Mouse (Mus musculus) stomach, embryonic 16.5 days (tissue): ENCODE data around the gene Zfp119b. TPM values are rescaled to one million over a fixed set of nuclear protein-coding genes. Genes with fewer than 3 reads are reported as not detected.

Experiments used
- ATAC-seq: fragments of 200-750 bp; cut with Nextera tagmentation; 2 replicates; pipeline ENCODE4 v1.8.0; 2017; ENCODE audit warnings: moderate number of reproducible peaks, moderate TSS enrichment; ENCODE audit not compliant: insufficient read depth, low FRiP score
- H3K27ac ChIP-seq: fragments of 300-500 bp; sonication (generic); 2 replicates; pipeline ENCODE4 v1.5.1; 2014; ENCODE audit warnings: low read length
- H3K27me3 ChIP-seq: fragments of 300-500 bp; sonication (generic); 2 replicates; pipeline ENCODE4 v1.6.1; 2014; ENCODE audit warnings: low read length, control low read depth, mixed read lengths; ENCODE audit not compliant: control insufficient read depth, insufficient read depth
- H3K36me3 ChIP-seq: fragments of 300-500 bp; sonication (generic); 2 replicates; pipeline ENCODE4 v1.6.1; 2014; ENCODE audit warnings: low read length; ENCODE audit not compliant: control insufficient read depth, insufficient read depth
- H3K4me1 ChIP-seq: fragments of 300-500 bp; sonication (generic); 2 replicates; pipeline ENCODE4 v1.6.1; 2014; ENCODE audit warnings: low read length, control low read depth, mixed read lengths; ENCODE audit not compliant: control insufficient read depth, insufficient read depth
- H3K4me2 ChIP-seq: fragments of 300-500 bp; sonication (generic); 2 replicates; pipeline ENCODE4 v1.6.1; 2014; ENCODE audit warnings: low read depth, low read length, mixed read lengths
- H3K4me3 ChIP-seq: fragments of 300-500 bp; sonication (generic); replicated peaks from 2 replicates; pipeline ENCODE4 v1.5.1; 2014; ENCODE audit warnings: mild to moderate bottlenecking, low read length
- H3K9ac ChIP-seq: fragments of 300-500 bp; sonication (generic); 2 replicates; pipeline ENCODE4 v1.6.1; 2014; ENCODE audit warnings: low read length
- H3K9me3 ChIP-seq: fragments of 300-500 bp; sonication (generic); replicated peaks from 2 replicates; pipeline ENCODE4 v1.6.1; 2016; ENCODE audit warnings: low read length, control low read depth; ENCODE audit not compliant: control insufficient read depth
- WGBS: fragments of 180-500 bp; shearing (Covaris S2); extraction: QIAGEN DNeasy Blood & Tissue Kit; methylation state at CpG from one replicate; pipeline ENCODE4 v1.1.7; 2014; 5-methylcytosine and 5-hydroxymethylcytosine counted together
- polyA plus RNA-seq: library from polyadenylated mRNA; unstranded; fragments of >200 nt; fragmentation: Nextera tagmentation; extraction: Ambion mirVana; gene quantifications from 2 replicates; pipeline ENCODE4 v1.2.1, GENCODE M21; 2015

Zfp119b gene
- polyA plus RNA-seq = 6.0 and 6.2 TPM in 2 replicates

DNA sequence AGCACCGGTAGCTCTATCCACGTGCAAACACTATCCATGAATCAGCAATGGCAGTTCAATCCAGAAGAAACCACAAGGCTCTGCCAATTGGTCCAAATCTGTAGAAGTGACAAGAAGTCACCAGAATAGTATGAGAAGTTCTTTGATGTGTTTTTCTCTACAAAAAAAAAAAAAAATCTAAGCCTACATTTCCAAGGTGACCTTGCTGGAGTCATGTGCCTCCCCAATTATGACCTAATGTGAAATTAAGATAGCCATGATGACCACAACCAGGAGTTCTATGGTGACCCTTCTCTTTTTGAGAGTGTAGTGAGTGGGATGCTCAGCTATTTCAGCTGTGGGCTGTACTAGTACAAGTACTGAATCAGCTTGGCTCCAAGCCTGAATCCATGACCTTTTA is at the start of gene Zfp119b:
TSS of gene Zfp119b (minus strand) at position 101 of the 400 bp plus-strand sequence.
- 79% methylated on average over 2 of the region's 2 CpGs for whole genome bisulfite sequencing
- Histone ChIP-seq H3K9ac (no peak within 1 kb of the TSS), H3K4me2 (no peak within 1 kb of the TSS), H3K4me1 (no peaks in the 10 kb centered on the region), H3K27me3 (no peaks in the 10 kb centered on the region), H3K9me3 (no peaks in the 10 kb centered on the region), H3K4me3 (no peak within 1 kb of the TSS), H3K27ac (no peak within 1 kb of the TSS), H3K36me3 (no peaks in the 10 kb centered on the region)
- ATAC-seq = no peak

DNA sequence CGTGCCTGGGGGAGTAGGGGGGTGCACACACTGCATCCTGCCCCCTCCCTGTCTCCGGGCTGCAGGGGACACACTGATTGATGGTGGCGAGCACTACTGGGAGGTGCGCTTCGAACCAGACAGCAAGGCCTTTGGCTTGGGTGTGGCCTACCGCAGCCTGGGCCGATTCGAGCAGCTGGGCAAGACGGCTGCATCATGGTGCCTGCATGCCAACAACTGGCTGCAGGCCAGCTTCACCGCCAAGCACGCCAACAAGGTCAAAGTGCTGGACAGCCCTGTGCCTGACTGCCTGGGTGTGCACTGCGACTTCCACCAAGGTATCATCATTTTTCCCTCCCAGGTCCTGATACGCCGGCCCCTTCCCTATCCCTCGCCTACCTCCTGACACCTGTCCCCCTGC is 46.7 kb upstream of the Zfp119b start:
- H3K27ac ChIP-seq = no peak overlapping the region
- no peak for ATAC-seq
- H3K4me3 ChIP-seq = no peak overlapping the region
- 77% methylated on average over 15 of the region's 15 CpGs for WGBS
- H3K9me3 ChIP-seq = no peaks in the 10 kb centered on the region
- no peak overlapping the region for H3K4me2 ChIP-seq
- H3K27me3 ChIP-seq = no peaks in the 10 kb centered on the region; the same call in 1 of the 2 replicates
- no peaks in the 10 kb centered on the region for H3K4me1 ChIP-seq
- H3K36me3 ChIP-seq = no peaks in the 10 kb centered on the region
- no peak overlapping the region for H3K9ac ChIP-seq

- Histone ChIP-seq H3K27ac (no peak overlapping the region), H3K4me2 (no peak overlapping the region), H3K9me3 (no peaks in the 10 kb centered on the region), H3K4me1 (0 out of 2 replicates have a peak, but pooled peaks cover 7% of the 10 kb centered on the region), H3K9ac (no peak overlapping the region), H3K4me3 (no peak overlapping the region), H3K36me3 (no peaks in the 10 kb centered on the region), H3K27me3 (no peaks in the 10 kb centered on the region)
- peak; percentile 15; the same call in 1 of the 2 replicates for ATAC-seq
- 82% methylated on average over 8 of the region's 8 CpGs for WGBS
Observed at GRCm38 (mm10) chr17:55990278-55990898, 41.1 kb upstream of the Zfp119b start.

- no peak within 1 kb of the TSS for H3K27ac ChIP-seq
- peak; percentile 22 for ATAC-seq
- H3K36me3 ChIP-seq = no peaks in the 10 kb centered on the region
- H3K27me3 ChIP-seq = no peaks in the 10 kb centered on the region
- H3K4me1 ChIP-seq = 0 out of 2 replicates have a peak, but pooled peaks cover 7% of the 10 kb centered on the region
- H3K4me3 ChIP-seq = peak within 1 kb of the TSS; percentile 51
- H3K4me2 ChIP-seq = peak within 1 kb of the TSS; percentile 64
- whole genome bisulfite sequencing = 7% methylated on average over 35 of the region's 35 CpGs
- peak within 1 kb of the TSS; percentile 46 for H3K9ac ChIP-seq
- no peaks in the 10 kb centered on the region for H3K9me3 ChIP-seq
Observed at GRCm38 (mm10) chr17:55986030-55986961, 37.0 kb upstream of the Zfp119b start, which contains the start of gene Fsd1. TSS of gene Fsd1 (plus strand) at chr17:55986509.

GRCm38 (mm10) chr17:55977301-55977700 is 28.0 kb upstream of the Zfp119b start:
- no peaks in the 10 kb centered on the region for H3K9me3 ChIP-seq
- no peak overlapping the region for H3K9ac ChIP-seq
- no peak overlapping the region for H3K4me3 ChIP-seq
- WGBS = 27% methylated on average over 3 of the region's 3 CpGs
- H3K27me3 ChIP-seq = no peaks in the 10 kb centered on the region
- ATAC-seq = no peak
- H3K36me3 ChIP-seq = no peaks in the 10 kb centered on the region
- 0 out of 2 replicates have a peak, but pooled peaks cover 3% of the 10 kb centered on the region for H3K4me1 ChIP-seq
- H3K4me2 ChIP-seq = no peak overlapping the region
- no peak overlapping the region for H3K27ac ChIP-seq

GRCm38 (mm10) chr17:55976255-55976862 is 27.1 kb upstream of the Zfp119b start:
- Histone ChIP-seq H3K4me1 (0 out of 2 replicates have a peak, but pooled peaks cover 3% of the 10 kb centered on the region), H3K27me3 (peaks cover under 1% of the 10 kb centered on the region; the same call in 1 of the 2 replicates), H3K4me3 (no peak overlapping the region), H3K36me3 (no peaks in the 10 kb centered on the region), H3K9me3 (no peaks in the 10 kb centered on the region), H3K27ac (no peak overlapping the region), H3K9ac (no peak overlapping the region; the same call in 1 of the 2 replicates), H3K4me2 (peak overlapping the region; percentile 30; the same call in 1 of the 2 replicates)
- peak; percentile 68 for ATAC-seq
- WGBS = 14% methylated on average over 13 of the region's 13 CpGs

GRCm38 (mm10) chr17:55971453-55971852 is 22.2 kb upstream of the Zfp119b start:
- Histone ChIP-seq H3K4me3 (no peak overlapping the region), H3K36me3 (0 out of 2 replicates have a peak, but pooled peaks cover 3% of the 10 kb centered on the region), H3K4me2 (no peak overlapping the region; the same call in 1 of the 2 replicates), H3K27ac (no peak overlapping the region), H3K4me1 (peaks cover 6% of the 10 kb centered on the region; the same call in 1 of the 2 replicates), H3K9ac (peak overlapping the region; percentile 31; the same call in 1 of the 2 replicates), H3K27me3 (peaks cover 4% of the 10 kb centered on the region; the same call in 1 of the 2 replicates), H3K9me3 (no peaks in the 10 kb centered on the region)
- WGBS = 39% methylated on average over 22 of the region's 22 CpGs
- ATAC-seq = no peak

GRCm38 (mm10) chr17:55969966-55970891 is 20.9 kb upstream of the Zfp119b start, which contains the start of gene Shd:
TSS of gene Shd (plus strand) at chr17:55970467.
- Histone ChIP-seq H3K4me2 (peak within 1 kb of the TSS; percentile 99), H3K27ac (no peak within 1 kb of the TSS), H3K9me3 (no peaks in the 10 kb centered on the region), H3K4me1 (peaks cover 6% of the 10 kb centered on the region; the same call in 1 of the 2 replicates), H3K27me3 (peaks cover 4% of the 10 kb centered on the region; the same call in 1 of the 2 replicates), H3K36me3 (peaks cover 3% of the 10 kb centered on the region; the same call in 1 of the 2 replicates), H3K9ac (peak within 1 kb of the TSS; percentile 82), H3K4me3 (peak within 1 kb of the TSS; percentile 55)
- peak; percentile 38 for ATAC-seq
- WGBS = 9% methylated on average over 55 of the region's 55 CpGs
